Mouse (Mus musculus): ENCODE data around the gene Ncl. TPM values are rescaled to one million over a fixed set of nuclear protein-coding genes. Genes with fewer than 3 reads are reported as not detected.

Ncl gene
- polyA plus RNA-seq, 1 experiment from 2014 or later = 227 TPM

GRCm38 (mm10) chr1:86301221-86302091 is 57.7 kb downstream of the Ncl start:
- Histone ChIP-seq H3K9ac (replicated peaks; ENCODE audit: low read depth, low read length) (no peak overlapping the region), H3K4me1 (replicated peaks; ENCODE audit: control insufficient read depth, insufficient read depth, low read length) (peaks cover 6% of the 10 kb centered on the region), H3K36me3 (ENCODE audit: control insufficient read depth, insufficient read depth) (no peaks in the 10 kb centered on the region), H3K4me2 (ENCODE audit: low read length) (no peak overlapping the region), H3K9me3 (ENCODE audit: control insufficient read depth, low read length) (no peaks in the 10 kb centered on the region), H3K4me3 (replicated peaks; ENCODE audit: low read length) (no peak overlapping the region), H3K27ac (ENCODE audit: low read length) (no peak overlapping the region), H3K27me3 (replicated peaks; ENCODE audit: control insufficient read depth, insufficient read depth, low read length) (peaks cover 19% of the 10 kb centered on the region)
- no peak for ATAC-seq
- 59% methylated on average over 6 of the region's 6 CpGs for WGBS

- no peaks in the 10 kb centered on the region for H3K9me3 ChIP-seq (ENCODE audit: control insufficient read depth, low read length)
- H3K9ac ChIP-seq (replicated peaks; ENCODE audit: low read depth, low read length) = no peak overlapping the region
- no peaks in the 10 kb centered on the region for H3K36me3 ChIP-seq (ENCODE audit: control insufficient read depth, insufficient read depth)
- peaks cover 6% of the 10 kb centered on the region for H3K4me1 ChIP-seq (replicated peaks; ENCODE audit: control insufficient read depth, insufficient read depth, low read length)
- no peak overlapping the region for H3K4me2 ChIP-seq (ENCODE audit: low read length)
- 57% methylated on average over 7 of the region's 7 CpGs for WGBS
- H3K27ac ChIP-seq (ENCODE audit: low read length) = no peak overlapping the region
- H3K4me3 ChIP-seq (replicated peaks; ENCODE audit: low read length) = no peak overlapping the region
- peaks cover 19% of the 10 kb centered on the region for H3K27me3 ChIP-seq (replicated peaks; ENCODE audit: control insufficient read depth, insufficient read depth, low read length)
- ATAC-seq = no peak
Measured at GRCm38 (mm10) chr1:86300731-86301130, 58.5 kb downstream of the Ncl start.

GRCm38 (mm10) chr1:86300093-86300492 is 59.1 kb downstream of the Ncl start:
- H3K27ac ChIP-seq (ENCODE audit: low read length) = no peak overlapping the region
- peaks cover 6% of the 10 kb centered on the region for H3K4me1 ChIP-seq (replicated peaks; ENCODE audit: control insufficient read depth, insufficient read depth, low read length)
- H3K4me2 ChIP-seq (ENCODE audit: low read length) = no peak overlapping the region
- H3K27me3 ChIP-seq (replicated peaks; ENCODE audit: control insufficient read depth, insufficient read depth, low read length) = peaks cover 18% of the 10 kb centered on the region
- H3K36me3 ChIP-seq (ENCODE audit: control insufficient read depth, insufficient read depth) = no peaks in the 10 kb centered on the region
- WGBS = 28% methylated on average over 2 of the region's 2 CpGs
- ATAC-seq = no peak
- H3K9ac ChIP-seq (replicated peaks; ENCODE audit: low read depth, low read length) = no peak overlapping the region
- H3K9me3 ChIP-seq (ENCODE audit: control insufficient read depth, low read length) = no peaks in the 10 kb centered on the region
- no peak overlapping the region for H3K4me3 ChIP-seq (replicated peaks; ENCODE audit: low read length)

Small RNA genes lying within 50 kb of the gene (microRNA-seq; reads per million reads assigned to microRNA genes)
- gene mmu-mir-3535 = 74.2 reads per million, percentile 50 among the genes with 10 or more reads in this experiment

Other genes with a start within 250 kb of the Ncl start
- gene Htr2b, start 247.4 kb downstream of the Ncl start, polyA plus RNA-seq (2015; fragmentation: Nextera tagmentation; extraction: Ambion mirVana) = 0.17 and 0.35 TPM in 2 replicates
- 0.50 TPM in 1 of 2 replicates, not detected in the other for gene Gm21972, start 225.8 kb downstream of the Ncl start, polyA plus RNA-seq (2015; fragmentation: Nextera tagmentation; extraction: Ambion mirVana)
- 32.5 and 36.5 TPM in 2 replicates for gene Armc9, start 204.6 kb downstream of the Ncl start, polyA plus RNA-seq (2015; fragmentation: Nextera tagmentation; extraction: Ambion mirVana)
- 3.8 and 6.7 TPM in 2 replicates for gene B3gnt7, start 56.6 kb downstream of the Ncl start, polyA plus RNA-seq (2015; fragmentation: Nextera tagmentation; extraction: Ambion mirVana)
- gene Nmur1, start 66.8 kb upstream of the Ncl start, polyA plus RNA-seq (2015; fragmentation: Nextera tagmentation; extraction: Ambion mirVana) = not detected in 2 replicates
- gene Tex44, start 66.9 kb upstream of the Ncl start, polyA plus RNA-seq (2015; fragmentation: Nextera tagmentation; extraction: Ambion mirVana) = not detected in 2 replicates
- 1,987 and 2,275 TPM in 2 replicates for gene Ptma, start 167.3 kb upstream of the Ncl start, polyA plus RNA-seq (2015; fragmentation: Nextera tagmentation; extraction: Ambion mirVana)
- 88.7 and 90.1 TPM in 2 replicates for gene Pde6d, start 223.2 kb upstream of the Ncl start, polyA plus RNA-seq (2015; fragmentation: Nextera tagmentation; extraction: Ambion mirVana)
- 59.7 and 64.6 TPM in 2 replicates for gene Cops7b, start 223.5 kb upstream of the Ncl start, polyA plus RNA-seq (2015; fragmentation: Nextera tagmentation; extraction: Ambion mirVana)